Mouse (Mus musculus): ENCODE data around the gene Rnase9. TPM values are rescaled to one million over a fixed set of nuclear protein-coding genes. Genes with fewer than 3 reads are reported as not detected.
"Not testable (repeated sequence)": the region's sequence is repeated elsewhere in the genome, so short reads cannot be mapped to it uniquely, and the experiment has no call there.

Rnase9 gene
- polyA plus RNA-seq, 1 experiment from 2014 or later: not detected

DNA sequence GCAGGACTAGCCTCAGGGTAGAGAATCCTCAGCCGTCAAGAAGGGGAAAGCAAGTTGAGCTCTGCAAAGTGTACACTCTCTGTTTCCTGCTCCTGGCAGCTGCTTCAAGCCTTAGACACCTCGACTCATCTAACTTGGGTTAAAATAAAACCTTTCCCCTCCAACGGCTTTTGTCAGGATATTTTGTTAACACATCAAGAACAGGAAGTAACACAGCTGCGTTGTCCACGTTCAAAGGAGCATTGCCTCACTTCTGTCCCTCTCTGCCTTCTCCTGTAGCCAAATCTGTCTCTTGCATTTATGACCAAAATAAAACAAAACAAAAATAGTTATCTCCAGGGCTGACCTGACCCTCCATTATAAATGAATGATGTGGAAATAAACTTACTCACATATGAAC is 6.2 kb upstream of the Rnase9 start:
- WGBS: 27% methylated on average over 5 of the region's 5 CpGs
- no peaks in the 10 kb centered on the region for H3K4me1 ChIP-seq
- no peak overlapping the region for H3K4me2 ChIP-seq (replicated peaks)
- no peak overlapping the region for H3K4me3 ChIP-seq (replicated peaks)
- no peaks in the 10 kb centered on the region for H3K9me3 ChIP-seq (replicated peaks)
- ATAC-seq (ENCODE audit: insufficient number of reproducible peaks, low FRiP score, low TSS enrichment, low read depth): no peak
- no peak overlapping the region for H3K9ac ChIP-seq
- H3K36me3 ChIP-seq: no peaks in the 10 kb centered on the region
- no peak overlapping the region for H3K27ac ChIP-seq (replicated peaks)
- H3K27me3 ChIP-seq: no peaks in the 10 kb centered on the region

DNA sequence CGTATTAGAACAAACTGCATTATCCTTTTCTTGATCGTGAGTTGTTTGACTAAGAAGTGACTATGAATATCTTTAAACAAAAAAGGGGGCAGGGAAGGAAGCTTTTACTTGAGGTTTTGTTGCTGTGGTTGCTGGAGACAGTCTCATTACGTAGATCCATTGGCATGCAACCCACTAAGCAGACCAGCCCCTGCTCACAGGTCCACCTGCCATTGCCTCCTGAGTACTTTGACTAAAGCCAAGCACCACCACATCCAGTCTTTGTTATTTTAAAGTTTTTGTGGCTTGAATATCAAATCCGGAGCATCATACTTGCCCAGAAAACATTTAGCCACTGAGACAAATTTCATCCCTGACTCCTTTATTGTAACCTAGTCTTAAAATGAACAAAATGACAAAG is 5.5 kb downstream of the Rnase9 start:
- ATAC-seq (ENCODE audit: insufficient number of reproducible peaks, low FRiP score, low TSS enrichment, low read depth): no peak
- H3K27ac ChIP-seq (replicated peaks): no peak overlapping the region
- H3K9me3 ChIP-seq (replicated peaks): no peaks in the 10 kb centered on the region
- H3K4me1 ChIP-seq: no peaks in the 10 kb centered on the region
- H3K9ac ChIP-seq: no peak overlapping the region
- H3K4me3 ChIP-seq (replicated peaks): no peak overlapping the region
- H3K27me3 ChIP-seq: no peaks in the 10 kb centered on the region
- H3K4me2 ChIP-seq (replicated peaks): no peak overlapping the region
- WGBS: 77% methylated on average over 4 of the region's 4 CpGs
- no peaks in the 10 kb centered on the region for H3K36me3 ChIP-seq

DNA sequence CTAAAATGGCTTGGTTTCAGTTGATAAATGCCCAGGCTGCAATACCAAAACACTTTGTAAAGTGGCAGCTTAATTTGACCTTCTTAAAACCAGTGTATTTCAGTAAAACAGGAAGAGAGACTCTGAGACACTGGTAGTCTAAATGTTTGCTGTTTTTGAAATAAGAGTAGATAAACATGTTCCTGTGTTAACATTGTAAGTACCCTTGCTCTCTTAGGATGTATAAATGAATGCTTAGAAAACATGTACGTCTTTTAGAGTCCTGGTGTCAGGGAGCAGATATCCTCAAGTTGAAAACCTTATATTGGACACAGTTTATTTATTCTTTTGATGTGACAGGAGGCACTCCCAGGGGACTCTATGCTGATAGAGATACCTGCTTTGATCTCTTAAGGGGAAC is 6.5 kb downstream of the Rnase9 start:
- no peak overlapping the region for H3K4me3 ChIP-seq (replicated peaks)
- no peak for ATAC-seq (ENCODE audit: insufficient number of reproducible peaks, low FRiP score, low TSS enrichment, low read depth)
- H3K4me2 ChIP-seq (replicated peaks): no peak overlapping the region
- no peaks in the 10 kb centered on the region for H3K9me3 ChIP-seq (replicated peaks)
- 43% methylated on average over 1 of the region's 1 CpGs for WGBS
- no peaks in the 10 kb centered on the region for H3K4me1 ChIP-seq
- H3K27me3 ChIP-seq: no peaks in the 10 kb centered on the region
- no peak overlapping the region for H3K27ac ChIP-seq (replicated peaks)
- no peak overlapping the region for H3K9ac ChIP-seq
- H3K36me3 ChIP-seq: no peaks in the 10 kb centered on the region

DNA sequence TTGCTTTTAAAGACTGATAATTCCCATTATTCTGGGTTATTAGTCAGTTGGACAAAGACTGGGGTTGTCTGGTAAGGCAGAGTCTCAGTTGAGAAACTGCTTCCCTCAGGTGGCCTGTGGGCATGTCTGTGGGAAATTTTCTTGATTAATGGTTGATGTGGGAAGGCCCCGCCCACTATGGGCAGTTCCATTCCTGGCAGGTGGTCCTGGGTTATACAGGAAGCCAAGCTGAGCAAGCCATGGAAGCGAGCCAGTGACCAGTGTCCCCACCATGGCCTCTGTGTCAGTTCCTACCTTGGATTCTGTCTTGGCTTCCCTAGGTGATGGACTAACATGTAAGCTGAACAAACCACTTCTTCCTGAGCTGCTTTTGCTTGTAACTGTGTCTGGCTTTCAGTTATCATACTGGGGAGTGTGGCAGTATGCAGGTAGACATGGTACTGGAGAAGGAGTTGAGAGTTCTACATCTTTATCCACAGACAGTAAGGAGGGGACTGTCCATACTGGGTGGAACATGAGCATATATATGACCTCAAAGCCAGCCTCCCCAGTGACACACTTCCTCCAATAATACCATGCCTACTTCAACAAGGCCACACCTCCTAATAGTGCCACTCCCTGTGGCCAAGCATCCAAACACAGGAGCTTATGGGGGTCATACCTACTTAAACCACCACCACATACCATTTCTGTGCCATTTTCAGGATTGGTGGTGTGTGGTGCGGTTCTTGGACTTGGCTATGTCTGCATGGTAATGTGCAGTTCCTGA is 14.1 kb downstream of the Rnase9 start:
- H3K36me3 ChIP-seq: no peaks in the 10 kb centered on the region
- H3K9ac ChIP-seq: no peak overlapping the region
- no peak for ATAC-seq (ENCODE audit: insufficient number of reproducible peaks, low FRiP score, low TSS enrichment, low read depth)
- no peak overlapping the region for H3K4me3 ChIP-seq (replicated peaks)
- no peaks in the 10 kb centered on the region for H3K4me1 ChIP-seq
- H3K27me3 ChIP-seq: no peaks in the 10 kb centered on the region
- H3K9me3 ChIP-seq (replicated peaks): no peaks in the 10 kb centered on the region
- no peak overlapping the region for H3K27ac ChIP-seq (replicated peaks)
- 49% methylated on average over 3 of the region's 3 CpGs for WGBS
- no peak overlapping the region for H3K4me2 ChIP-seq (replicated peaks)

DNA sequence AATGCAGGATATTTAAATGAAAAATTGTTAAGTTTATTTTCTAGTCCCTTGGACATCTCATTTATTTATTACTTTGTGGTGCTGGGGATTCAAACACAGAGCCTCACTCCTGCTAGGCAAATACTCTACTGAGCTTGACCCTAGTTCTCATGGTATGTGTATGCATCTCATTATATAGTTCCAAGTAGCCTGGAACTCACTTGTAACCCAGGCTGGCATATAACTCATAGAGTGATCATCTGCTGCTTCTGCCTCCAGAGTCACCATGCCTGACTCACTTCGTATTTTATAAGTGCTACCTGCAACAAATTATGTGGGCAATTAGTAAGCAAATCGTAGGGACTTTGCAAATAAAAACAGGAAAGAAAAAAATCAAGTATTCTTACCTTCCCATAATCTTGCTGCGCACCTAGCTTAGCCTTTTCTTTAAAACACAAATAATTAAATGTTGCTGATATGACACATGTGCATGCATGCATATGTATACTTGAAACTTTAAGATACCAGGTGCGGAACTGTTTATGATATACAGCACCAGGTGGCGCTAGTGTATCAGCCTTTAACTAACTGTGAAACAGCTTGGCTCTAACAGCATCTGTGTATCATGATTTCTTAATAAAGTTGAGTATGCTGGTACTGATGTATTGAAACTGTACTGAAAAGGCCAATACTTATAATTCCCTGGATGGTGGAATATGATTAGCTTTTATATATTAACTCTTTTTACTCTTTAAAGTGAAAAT is 15.1 kb downstream of the Rnase9 start:
- no peaks in the 10 kb centered on the region for H3K36me3 ChIP-seq
- no peak for ATAC-seq (ENCODE audit: insufficient number of reproducible peaks, low FRiP score, low TSS enrichment, low read depth)
- no peak overlapping the region for H3K4me3 ChIP-seq (replicated peaks)
- H3K27me3 ChIP-seq: no peaks in the 10 kb centered on the region
- H3K4me1 ChIP-seq: no peaks in the 10 kb centered on the region
- H3K9ac ChIP-seq: no peak overlapping the region
- no peak overlapping the region for H3K4me2 ChIP-seq (replicated peaks)
- no peak overlapping the region for H3K27ac ChIP-seq (replicated peaks)
- H3K9me3 ChIP-seq (replicated peaks): no peaks in the 10 kb centered on the region
- 32% methylated on average over 5 of the region's 5 CpGs for WGBS

DNA sequence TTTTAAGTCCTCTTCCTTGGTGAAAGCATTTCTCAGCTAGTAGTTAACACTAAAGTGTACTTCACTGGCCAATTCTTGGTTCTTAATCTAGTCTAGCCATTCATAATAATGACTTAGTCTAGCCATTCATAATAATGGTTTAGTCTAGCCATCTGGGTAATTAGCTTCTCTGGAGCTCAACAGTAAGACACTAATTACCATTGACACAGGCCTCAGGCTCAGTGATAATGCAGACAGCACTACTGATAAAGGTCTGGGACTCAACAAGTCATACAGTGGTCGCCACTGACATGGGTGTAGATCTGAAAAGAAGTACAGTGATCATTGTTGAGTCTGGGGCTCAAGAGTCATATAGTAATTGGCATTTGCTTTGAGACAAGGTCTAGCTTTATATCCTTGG is 16.8 kb downstream of the Rnase9 start:
- no peaks in the 10 kb centered on the region for H3K36me3 ChIP-seq
- H3K4me3 ChIP-seq (replicated peaks): no peak overlapping the region
- H3K27me3 ChIP-seq: no peaks in the 10 kb centered on the region
- no peak overlapping the region for H3K27ac ChIP-seq (replicated peaks)
- no peaks in the 10 kb centered on the region for H3K4me1 ChIP-seq
- 79% methylated on average over 1 of the region's 1 CpGs for WGBS
- no peak for ATAC-seq (ENCODE audit: insufficient number of reproducible peaks, low FRiP score, low TSS enrichment, low read depth)
- H3K9me3 ChIP-seq (replicated peaks): no peaks in the 10 kb centered on the region
- no peak overlapping the region for H3K4me2 ChIP-seq (replicated peaks)
- H3K9ac ChIP-seq: no peak overlapping the region

DNA sequence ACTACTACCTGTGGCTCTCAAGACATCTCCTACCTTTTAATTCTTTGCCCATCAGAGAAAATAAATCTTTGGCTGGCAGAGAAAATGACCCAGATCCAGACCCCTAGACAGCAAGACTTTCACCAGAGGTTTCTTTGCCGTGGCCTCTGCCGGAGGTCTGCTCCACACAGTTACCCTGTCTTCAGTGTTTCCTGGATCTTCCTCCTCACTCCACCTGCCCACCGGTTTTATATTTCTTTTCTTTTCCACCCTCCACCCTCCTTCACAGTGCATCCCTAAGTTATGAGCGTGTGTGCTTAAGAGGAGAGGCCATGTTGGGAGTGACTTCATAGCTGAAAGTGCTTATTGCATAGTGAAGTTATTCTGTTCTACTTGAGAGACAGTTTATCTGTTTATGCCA is 18.2 kb downstream of the Rnase9 start:
- H3K27me3 ChIP-seq: no peaks in the 10 kb centered on the region
- no peaks in the 10 kb centered on the region for H3K9me3 ChIP-seq (replicated peaks)
- H3K36me3 ChIP-seq: no peaks in the 10 kb centered on the region
- no peaks in the 10 kb centered on the region for H3K4me1 ChIP-seq
- no peak overlapping the region for H3K9ac ChIP-seq
- WGBS: 78% methylated on average over 4 of the region's 4 CpGs
- no peak overlapping the region for H3K4me3 ChIP-seq (replicated peaks)
- no peak for ATAC-seq (ENCODE audit: insufficient number of reproducible peaks, low FRiP score, low TSS enrichment, low read depth)
- no peak overlapping the region for H3K4me2 ChIP-seq (replicated peaks)
- H3K27ac ChIP-seq (replicated peaks): no peak overlapping the region

DNA sequence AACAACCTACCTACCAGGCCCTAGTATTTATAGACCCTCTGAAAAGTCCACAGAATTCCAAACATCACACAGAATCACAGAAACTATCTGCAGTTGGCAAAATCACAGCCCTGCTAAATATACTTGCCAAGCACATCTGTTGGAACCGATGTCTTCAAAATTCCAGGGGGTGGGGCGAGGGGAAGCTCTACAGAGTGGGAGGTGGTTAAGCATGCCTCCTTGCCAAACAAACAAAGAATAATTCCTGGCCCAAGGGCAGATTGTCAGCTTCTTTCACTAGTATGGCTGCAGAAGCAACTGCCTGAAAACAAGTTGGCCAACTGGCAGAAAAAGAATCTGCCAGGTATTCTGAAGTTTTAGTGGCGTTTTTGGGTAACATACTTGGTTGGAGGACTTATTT is 24.4 kb downstream of the Rnase9 start:
- Histone ChIP-seq H3K9ac (no peak overlapping the region), H3K27me3 (no peaks in the 10 kb centered on the region), H3K27ac (replicated peaks) (peak overlapping the region; percentile 22; the same call in 1 of the 2 replicates), H3K36me3 (no peaks in the 10 kb centered on the region), H3K9me3 (replicated peaks) (no peaks in the 10 kb centered on the region), H3K4me3 (replicated peaks) (no peak overlapping the region), H3K4me1 (no peaks in the 10 kb centered on the region; the same call in 1 of the 2 replicates), H3K4me2 (replicated peaks) (no peak overlapping the region)
- ATAC-seq (ENCODE audit: insufficient number of reproducible peaks, low FRiP score, low TSS enrichment, low read depth): peak; percentile 67; the same call in 1 of the 2 replicates
- 25% methylated on average over 3 of the region's 3 CpGs for WGBS

DNA sequence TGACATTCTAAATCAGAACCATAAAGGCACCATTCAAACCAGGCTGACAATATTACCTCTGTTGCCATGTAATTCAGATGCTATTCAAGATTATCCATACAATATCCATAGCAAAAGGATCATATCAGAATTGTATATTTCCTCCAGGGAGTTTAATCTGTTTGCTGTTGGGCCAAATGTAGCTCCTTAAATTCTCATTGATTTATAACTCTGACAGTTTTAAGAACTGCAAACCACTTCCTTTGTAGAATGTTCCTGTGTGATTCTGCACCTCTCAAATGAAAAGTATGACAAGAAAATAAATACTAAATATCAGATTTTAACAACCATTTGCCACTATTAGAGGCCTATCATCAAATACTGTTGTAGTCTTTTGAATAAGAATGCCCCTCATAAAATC is 25.9 kb downstream of the Rnase9 start:
- Histone ChIP-seq H3K9ac (no peak overlapping the region), H3K36me3 (no peaks in the 10 kb centered on the region), H3K4me1 (no peaks in the 10 kb centered on the region; the same call in 1 of the 2 replicates), H3K27ac (replicated peaks) (no peak overlapping the region), H3K27me3 (no peaks in the 10 kb centered on the region), H3K4me3 (replicated peaks) (no peak overlapping the region), H3K9me3 (replicated peaks) (no peaks in the 10 kb centered on the region), H3K4me2 (replicated peaks) (no peak overlapping the region)
- no peak for ATAC-seq (ENCODE audit: insufficient number of reproducible peaks, low FRiP score, low TSS enrichment, low read depth)

DNA sequence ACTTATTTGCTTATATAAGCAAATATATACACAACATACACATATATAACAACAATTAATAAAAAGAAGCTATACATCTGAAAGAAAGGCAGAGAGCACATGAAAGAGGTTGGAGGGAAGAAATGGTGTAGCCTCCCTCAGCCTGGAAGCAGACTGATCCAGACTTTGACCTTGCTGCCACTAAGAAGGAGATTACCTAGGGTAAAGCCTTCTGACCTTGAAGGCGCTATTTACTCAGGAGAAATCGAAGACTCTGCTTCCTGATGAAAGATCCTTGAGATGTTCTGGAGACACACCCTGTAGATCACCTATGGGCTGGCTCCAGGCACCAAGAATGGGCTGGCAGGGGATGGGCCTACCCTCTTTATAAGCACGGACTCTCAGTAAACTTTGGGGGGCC is 26.9 kb downstream of the Rnase9 start:
- not testable (repeated sequence) for H3K9me3 ChIP-seq (replicated peaks); ATAC-seq (ENCODE audit: insufficient number of reproducible peaks, low FRiP score, low TSS enrichment, low read depth); H3K4me1 ChIP-seq; H3K36me3 ChIP-seq; H3K4me2 ChIP-seq (replicated peaks); H3K27me3 ChIP-seq; H3K27ac ChIP-seq (replicated peaks); H3K9ac ChIP-seq; H3K4me3 ChIP-seq (replicated peaks)
- 89% methylated on average over 3 of the region's 3 CpGs for WGBS

DNA sequence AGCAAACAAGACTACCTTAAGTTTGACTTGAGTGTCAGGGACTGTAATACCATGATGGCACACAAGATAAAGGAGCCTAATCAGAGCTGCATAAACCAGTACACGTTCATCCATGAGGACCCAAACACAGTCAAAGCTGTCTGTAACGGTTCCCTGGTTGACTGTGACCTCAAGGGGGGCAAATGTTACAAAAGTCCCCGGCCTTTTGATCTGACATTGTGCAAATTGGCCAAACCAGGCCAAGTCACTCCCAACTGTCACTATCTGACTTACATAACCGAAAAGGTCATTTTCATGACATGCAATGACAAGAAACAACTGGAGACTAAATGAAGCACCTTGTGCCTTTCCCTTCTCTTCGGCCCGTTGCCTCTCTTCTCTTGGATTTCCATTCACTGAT is 32.1 kb downstream of the Rnase9 start:
- Histone ChIP-seq H3K27me3 (no peaks in the 10 kb centered on the region), H3K9ac (no peak overlapping the region), H3K9me3 (replicated peaks) (no peaks in the 10 kb centered on the region), H3K4me2 (replicated peaks) (no peak overlapping the region), H3K4me3 (replicated peaks) (no peak overlapping the region), H3K27ac (replicated peaks) (peak overlapping the region; percentile 96), H3K36me3 (no peaks in the 10 kb centered on the region), H3K4me1 (peaks cover 28% of the 10 kb centered on the region)
- WGBS: 86% methylated on average over 6 of the region's 6 CpGs
- no peak for ATAC-seq (ENCODE audit: insufficient number of reproducible peaks, low FRiP score, low TSS enrichment, low read depth)

DNA sequence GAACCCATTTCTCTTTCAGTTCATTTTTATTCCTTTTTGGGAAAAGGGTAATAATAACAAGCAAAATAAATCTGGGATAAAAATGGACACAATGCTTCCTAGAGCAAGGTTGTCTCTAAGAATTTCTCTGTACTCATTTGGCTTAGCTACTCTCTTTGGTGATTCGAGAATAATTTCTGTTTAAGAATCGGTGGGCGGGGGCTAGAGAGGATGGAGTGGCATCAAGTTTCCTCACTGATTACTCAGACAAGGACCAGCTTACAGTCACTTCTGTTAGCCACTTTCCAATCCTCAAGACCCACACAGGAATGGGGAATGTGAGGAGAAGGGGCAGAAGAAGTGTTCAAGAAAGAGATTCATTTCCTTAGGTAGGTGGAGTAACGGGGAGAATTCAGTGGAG is 32.9 kb downstream of the Rnase9 start:
- no peaks in the 10 kb centered on the region for H3K9me3 ChIP-seq (replicated peaks)
- no peak overlapping the region for H3K4me3 ChIP-seq (replicated peaks)
- H3K36me3 ChIP-seq: no peaks in the 10 kb centered on the region
- 56% methylated on average over 4 of the region's 4 CpGs for WGBS
- peak overlapping the region; percentile 96 for H3K27ac ChIP-seq (replicated peaks)
- no peak for ATAC-seq (ENCODE audit: insufficient number of reproducible peaks, low FRiP score, low TSS enrichment, low read depth)
- H3K4me1 ChIP-seq: peaks cover 28% of the 10 kb centered on the region
- no peak overlapping the region for H3K9ac ChIP-seq
- H3K4me2 ChIP-seq (replicated peaks): no peak overlapping the region; the same call in 1 of the 2 replicates
- no peaks in the 10 kb centered on the region for H3K27me3 ChIP-seq
